Mouse (Mus musculus): ENCODE measurements around the gene Vmp1. TPM values are rescaled to one million over a fixed set of nuclear protein-coding genes. Genes with fewer than 3 reads are reported as not detected.

Gene Vmp1
- polyA plus RNA-seq, 2 experiments from 2014 or later, result 563 to 667 TPM

DNA sequence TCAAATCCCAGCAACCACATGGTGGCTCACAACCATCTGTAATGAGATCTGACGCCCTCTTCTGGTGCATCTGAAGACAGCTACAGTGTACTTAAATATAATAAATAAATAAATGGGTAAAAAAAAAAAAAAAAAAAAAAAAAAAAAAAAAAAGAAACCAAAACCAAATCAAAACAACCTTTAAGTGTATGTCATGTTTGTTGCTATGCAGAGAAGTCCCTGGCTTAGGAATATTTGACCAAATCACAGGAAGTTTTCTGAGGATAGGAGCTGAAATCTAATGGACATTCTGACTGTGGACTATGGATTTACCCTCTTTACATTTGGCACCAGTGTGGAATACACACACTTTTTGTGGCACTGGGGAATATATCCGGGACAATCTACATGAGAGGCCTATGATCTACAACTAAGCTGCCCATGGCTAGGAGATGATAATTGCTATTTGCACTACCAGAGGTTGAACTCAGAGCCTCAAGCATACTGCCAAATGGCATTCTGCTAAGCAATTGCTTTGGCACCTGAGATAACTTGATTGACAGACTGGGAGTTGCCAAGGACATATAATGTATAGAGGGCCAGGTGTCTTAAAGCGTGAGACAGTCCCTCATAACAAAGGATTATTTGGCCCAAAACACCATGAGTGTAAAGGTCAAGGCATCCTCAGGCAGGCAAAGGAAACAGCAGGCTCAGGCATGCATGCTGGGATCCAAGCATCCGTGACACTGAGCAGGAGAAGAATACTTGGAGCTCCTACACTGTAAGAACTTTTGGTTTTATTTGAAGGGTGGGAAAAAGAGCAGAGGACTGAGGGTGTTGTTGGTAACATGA lies 84.0 kb downstream of the Vmp1 start:
- ATAC-seq, result no peak

DNA sequence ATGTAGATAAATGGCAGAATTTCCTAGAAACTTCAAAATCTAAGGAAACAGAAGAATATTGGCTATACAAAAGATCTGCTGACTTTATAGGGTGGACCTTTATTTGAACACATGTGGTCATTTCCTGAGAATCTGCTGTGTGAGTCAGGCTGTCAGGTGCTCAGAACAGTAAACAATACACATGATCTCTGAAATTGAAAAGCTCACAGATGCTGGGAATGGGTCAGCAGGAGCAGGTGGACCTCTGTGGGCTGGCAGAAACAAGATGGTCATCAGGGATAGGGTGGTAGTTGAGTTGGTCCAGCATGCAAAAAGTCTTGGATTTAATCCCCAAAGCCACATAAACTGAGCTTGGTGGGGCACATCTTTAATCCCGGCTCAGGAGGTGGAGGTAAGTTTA lies 85.1 kb downstream of the Vmp1 start:
- no peak for ATAC-seq

DNA sequence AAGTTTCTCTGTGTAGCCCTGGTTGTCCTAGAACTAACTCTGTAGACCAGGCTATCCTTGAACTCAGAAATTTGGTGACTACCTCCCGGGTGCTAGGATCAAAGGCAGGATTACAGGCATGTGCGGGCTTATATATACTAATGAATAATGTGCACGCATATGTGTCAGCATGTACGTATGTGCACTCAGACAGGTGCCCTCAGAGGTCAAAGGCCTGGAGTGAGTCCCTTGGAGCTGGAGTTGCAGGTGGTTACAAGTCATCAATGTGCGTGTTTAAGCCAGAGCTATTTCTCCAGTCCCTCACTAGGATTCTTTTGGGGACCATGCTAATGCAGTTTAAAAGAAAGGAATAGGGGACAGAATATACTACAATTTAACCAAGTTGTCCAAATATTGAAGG lies 85.5 kb downstream of the Vmp1 start:
- no peak for ATAC-seq

DNA sequence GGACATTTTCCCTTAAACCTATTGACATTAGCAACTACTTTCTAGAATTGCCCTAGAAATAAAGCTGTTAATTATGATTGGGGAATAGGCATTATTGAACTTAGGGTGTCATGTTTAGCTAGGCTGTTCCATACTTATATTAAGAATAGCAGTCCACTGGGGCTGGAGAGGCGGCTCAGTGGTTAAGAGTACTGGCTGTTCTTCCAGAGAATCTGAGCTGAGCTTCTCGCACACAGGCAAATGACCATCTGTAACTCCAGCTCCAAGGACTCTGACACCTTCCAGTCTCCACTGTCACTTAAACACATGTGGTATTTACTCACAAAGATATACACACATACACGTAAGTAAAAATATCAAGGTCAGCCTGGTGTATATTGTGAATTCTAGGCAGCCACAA lies 86.7 kb downstream of the Vmp1 start:
- no peak for ATAC-seq

DNA sequence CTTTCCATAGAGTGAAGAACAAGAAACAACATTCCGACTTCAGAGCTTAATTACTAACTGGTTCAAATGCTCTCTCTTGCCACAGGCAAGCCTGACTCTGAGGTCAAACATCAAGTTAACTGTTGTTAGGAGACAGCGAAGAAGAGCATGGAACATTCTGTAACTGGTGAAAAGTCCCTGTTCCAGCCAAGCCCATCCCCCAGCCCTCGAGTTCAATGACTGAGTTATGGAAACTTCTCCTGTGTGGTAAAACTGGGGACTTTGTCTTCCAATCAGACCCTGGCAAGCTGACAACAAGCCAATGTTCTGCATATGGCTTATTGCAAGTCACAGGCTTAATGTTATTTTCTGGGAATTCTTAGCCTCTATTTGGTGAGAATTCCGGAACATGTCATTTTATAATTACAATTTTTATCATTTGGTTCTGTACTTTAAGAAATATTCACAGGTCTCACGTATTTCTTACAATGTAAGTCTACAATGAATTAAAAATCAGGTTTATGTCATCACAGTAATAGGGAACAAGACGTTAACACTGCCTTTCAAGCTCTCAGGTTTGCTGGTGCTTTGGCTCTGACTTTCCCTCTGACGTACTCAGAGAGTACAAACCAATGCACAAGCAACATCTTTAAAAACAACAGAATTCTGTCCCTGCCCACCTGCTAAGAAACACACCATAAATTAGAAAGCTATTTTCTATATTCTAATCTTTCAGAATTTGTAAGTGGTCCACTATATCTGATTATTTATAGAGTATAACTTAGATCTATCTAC lies 87.3 kb downstream of the Vmp1 start:
- ATAC-seq, result peak; percentile 14

DNA sequence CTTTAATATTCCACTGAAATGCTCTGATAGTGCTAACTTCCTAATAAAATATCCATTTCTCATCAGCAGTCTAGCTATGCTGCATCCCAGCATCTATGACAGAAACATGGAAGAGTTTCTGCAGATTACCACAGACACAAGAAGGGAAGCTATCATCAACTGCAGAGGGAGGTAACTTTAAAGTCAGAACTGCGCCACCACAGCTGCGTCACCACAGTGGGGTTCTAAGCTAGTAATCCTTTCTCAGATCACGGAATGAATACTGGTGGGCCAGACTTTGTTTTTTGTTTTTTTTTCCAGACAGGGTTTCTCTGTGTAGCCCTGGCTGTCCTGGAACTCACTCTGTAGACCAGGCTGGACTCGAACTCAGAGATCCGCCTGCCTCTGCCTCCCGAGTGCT lies 88.3 kb downstream of the Vmp1 start:
- peak; percentile 8 for ATAC-seq

DNA sequence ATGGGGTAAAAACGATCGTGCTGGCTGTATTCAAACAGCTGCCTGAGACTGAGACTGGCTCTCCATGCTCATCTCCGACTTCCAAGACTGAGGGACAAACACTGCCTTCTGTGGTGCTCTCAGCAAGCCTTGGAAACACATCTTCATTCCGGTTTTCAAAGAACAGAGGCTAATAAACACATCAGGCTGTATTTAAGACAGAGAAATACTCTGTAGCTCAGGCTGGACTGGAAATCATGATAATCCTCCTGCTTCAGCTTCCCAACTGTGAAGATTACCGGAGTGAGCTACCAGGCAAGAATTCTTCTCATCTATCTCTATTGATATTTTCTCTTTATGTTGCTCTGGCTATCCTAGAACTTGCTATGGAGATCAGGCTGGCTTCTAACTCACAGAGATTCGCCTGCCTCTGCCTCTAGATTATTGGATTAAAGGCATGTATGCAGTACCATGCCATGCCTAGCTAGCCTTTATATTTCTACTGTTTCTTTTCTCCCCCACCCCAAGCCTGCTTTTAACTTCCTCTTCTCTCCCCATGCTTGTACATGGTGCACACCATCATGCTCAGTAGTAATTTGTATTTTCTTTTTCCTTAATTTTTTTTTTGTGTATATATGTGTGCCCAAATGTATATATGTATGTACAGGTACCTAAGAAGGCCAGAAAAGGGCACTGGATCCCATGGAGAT lies 89.3 kb downstream of the Vmp1 start:
- ATAC-seq, result no peak

DNA sequence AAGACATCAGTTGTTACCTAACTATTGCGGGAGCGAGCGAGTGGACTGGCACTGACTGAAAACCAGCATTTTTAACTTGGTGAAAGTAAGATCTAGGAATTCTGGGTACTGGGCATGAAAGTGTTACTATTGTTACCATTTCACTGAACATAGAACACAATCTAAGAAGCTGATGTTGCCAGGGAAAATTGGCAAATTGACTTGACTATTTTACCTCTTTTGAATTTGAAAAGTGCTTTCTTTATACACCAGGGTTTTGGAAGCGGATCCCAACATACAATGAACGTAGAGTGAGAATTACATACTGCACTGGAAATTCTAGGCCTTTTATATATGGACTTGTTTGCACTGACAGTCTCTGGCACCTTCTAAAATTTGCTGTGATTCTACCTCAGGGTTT lies 90.2 kb downstream of the Vmp1 start:
- ATAC-seq, result no peak

DNA sequence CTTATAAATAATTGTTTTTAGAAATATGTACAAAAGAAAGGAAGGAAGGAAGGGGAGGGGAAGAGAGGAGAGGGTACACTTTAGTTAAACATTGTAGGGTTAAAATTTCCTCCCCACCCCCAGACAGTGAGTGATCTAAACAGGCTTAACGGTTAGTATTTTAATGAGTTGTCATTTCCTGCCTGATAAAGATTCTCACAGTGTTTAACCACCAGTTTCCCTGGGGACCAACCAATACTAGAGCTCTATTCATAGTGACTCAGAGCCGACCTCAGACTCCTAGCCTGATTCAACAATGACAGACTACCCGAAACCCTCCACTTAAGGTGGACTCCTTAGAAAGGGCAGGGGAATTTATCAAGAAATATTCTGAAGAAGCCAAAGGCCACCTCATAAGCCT lies 90.6 kb downstream of the Vmp1 start:
- ATAC-seq, result peak; percentile 79

DNA sequence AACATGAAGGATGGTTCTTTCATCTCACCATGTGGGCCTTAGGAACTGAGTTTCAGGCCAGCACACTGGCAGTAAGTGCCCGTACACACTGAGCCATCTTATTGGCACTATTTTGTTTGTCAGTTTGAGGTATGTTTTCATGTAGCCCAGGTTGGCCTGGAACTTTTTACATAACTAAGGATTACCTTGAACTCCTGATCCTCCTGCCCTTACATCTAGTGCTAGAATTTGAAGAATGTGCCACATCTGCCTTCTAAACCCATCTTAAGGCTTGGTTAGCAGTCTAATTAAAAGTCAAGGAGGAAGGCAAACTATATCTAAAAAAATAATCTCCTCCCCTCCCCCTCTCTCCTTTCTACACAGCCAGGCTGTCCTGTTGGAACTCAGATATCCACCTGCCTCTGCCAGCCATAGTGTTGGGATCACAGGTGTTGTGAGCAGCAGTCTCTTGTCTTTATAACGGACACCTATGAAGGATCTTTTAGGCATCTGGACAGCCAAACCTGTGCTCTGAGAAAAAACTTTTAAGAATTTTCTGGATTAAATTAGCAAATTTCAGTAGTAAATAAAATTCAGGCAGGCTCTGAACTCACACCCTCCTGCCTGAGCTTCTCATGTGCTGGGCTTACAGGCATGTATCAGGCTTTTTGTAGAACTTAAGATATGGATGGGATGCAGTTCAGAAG lies 91.6 kb downstream of the Vmp1 start:
- no peak for ATAC-seq

DNA sequence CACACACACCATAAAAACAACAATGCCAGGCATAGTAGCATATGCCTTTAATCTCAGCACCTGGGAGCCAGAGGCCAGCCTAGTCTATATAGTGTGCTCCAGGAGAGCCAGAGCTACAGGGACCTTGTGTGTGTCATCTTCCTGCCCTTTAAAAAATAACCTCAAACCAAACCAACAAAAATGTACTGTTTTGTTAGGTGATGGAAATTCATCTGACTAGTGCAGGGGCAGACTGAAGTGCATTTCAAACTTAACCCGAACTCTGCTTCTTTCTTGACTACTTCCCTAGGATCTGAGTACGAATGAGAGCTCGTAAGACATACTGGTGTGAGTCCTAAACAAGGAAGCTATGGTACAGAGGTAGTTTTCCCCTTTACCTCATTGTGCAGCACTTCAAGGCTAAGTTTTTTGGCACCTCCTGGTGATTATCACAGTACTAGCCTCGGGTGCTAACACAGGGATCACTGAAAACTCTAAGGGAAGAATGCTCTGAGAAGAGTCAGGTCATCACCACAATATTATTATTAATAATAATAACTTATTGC lies 92.3 kb downstream of the Vmp1 start:
- no peak for ATAC-seq

DNA sequence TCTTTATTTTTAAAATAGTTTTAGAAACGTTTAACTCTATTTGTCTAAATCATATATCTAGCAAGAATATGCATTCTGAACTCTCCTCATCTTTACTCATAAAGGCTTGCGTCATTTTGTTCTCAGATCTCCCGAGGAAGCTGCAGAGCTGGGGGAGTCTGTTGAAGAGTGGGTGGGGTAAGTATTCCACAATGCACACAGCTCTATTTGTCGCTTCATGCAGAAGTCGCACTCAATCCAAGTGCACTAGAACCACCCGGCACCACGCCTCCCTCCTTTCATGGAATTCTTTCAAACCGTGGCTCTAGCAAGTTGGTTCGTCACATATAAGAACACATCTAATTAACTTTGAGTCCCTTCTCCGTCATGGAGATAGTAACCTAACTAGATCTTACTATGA lies 93.1 kb downstream of the Vmp1 start:
- ATAC-seq, result no peak

DNA sequence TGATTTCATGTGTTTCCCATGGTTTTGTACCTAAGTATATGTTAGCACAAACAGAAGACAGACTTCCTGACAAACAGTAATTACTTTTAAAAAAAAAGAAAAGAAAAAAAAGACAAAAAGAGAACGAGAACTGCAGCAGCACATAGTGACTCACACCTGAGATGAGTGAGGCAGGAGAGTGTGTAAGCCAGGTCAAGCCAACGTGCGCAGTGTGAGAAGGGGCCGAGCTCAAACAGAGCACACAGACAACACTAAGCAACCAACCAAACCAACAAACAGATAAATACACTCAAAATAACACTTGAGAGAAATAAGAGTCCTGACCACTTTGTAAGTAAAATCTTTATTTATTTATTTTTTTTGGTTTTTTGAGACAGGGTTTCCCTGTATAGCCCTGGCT lies 93.6 kb downstream of the Vmp1 start:
- no peak for ATAC-seq

DNA sequence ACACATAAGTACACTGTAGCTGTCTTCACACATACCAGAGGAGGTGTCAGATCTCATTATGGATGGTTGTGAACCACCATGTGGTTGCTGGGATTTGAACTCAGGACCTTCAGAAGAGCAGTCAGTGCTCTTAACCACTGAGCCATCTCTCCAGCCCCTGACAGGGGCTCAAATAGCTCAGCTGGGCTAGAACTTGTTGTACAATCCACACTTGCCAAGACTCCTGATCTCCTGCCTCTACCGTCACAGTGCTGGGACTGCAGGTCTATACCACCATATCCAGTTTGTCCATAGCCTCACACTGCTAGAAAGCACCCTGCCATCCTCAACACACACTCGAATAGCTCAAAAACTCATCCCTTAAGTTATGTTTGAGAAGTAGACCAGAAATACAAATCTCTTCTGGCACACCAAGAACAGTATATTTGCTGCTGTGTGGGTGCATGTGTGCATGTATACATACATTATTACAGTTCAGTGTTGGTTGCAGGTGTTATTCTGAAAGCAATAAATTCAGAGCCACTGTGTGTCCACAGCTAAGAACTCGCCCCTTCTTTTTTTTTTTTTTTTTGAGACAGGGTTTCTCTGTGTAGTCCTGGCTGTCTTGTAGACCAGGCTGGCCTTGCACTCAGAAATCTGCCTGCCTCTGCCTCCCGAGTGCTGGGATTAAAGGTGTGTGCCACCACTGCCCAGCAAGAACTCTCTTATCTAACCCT lies 94.9 kb downstream of the Vmp1 start:
- ATAC-seq, result no peak

DNA sequence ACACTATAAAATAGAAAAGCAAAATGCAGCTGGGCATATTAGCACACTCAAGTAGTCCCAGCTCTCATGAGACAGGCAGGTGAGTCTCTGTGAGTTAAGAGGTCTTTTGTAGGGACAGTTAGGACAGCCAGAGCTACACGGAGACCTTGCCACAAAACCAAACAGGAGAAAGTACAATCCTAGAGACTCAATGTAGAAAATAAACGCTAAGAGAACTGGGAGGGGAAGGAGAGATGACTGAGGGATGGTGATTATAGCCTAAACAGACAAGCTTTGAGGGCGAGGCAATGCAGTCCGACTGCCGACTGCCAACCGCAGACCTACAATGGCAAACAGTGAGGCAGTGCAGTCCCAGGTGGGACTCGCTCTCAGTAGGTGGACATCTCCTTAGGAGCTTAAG lies 95.8 kb downstream of the Vmp1 start:
- no peak for ATAC-seq

DNA sequence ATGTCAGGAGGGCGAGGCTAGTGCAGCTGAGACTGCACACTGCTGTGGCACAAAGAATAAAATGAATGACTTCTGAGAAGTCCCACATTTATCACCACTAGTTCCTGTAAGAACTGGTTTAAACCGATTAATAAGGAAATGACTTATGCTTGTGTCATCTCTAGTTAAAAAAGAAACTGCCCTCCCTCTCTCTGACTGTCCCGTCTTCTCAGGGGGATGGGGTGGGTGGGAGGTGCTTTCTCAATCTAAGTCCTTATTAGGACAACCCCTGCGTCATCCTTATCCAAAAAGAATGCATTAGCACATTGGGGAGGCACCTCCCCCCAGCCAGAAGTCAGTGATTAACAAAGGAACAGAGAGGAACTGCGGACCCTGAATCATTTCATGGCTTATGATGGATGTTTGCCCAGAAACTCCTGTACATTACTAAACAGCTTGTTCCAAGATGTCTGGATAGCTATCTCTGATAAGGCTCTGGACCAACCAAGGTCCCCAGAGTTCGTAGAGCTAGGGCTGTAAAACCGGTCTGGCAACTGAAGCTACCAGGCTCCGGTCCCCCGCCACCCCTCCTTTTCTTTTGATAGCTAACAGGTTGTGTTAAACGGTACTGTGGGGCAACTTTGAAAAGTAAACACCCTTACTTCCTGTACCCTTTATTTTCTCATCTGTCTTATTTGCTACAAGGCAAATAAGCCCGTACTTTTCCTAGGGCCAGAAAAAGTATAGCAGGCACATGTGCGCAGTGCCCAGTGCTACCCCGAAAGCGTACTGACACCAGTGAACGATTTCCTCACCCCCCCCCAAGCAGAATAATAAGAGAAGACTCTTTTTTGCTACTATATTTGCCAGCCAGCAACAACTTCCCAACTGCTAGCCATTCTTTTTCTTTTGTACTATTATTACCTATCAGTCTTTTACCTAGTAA lies 96.5 kb downstream of the Vmp1 start:
- peak; percentile 65 for ATAC-seq

DNA sequence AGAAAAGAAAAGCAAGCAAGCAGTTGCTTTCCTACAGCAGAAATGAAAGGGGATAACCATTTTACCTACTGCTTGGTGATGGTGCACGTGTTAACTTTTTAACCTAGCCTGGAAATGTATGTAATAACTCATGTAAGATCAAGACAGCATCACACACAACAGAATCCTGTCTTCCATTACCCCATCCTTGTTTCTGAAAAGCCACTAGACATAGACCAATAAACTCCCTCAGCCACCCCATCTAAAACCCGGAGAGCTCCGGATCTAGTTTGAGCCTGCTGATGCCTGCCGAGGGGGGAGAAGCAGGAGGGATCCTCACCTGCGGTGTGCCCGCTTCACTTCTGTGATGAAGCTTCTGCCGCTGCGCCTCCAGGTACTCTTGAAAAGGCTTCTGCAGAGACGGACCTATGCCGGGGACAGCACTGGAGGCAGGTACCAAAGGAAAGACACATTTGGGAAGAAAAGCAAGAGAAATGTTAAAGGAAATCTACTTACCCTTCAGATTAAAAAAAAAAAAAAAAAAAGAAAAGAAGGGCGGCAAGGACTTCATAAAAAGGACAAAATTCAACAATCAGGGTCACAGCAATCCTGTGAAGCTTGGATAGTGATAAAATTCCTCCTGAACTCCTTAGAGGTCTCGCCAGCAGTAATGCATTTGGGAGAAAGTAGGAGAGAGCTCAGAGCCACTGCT lies 97.3 kb downstream of the Vmp1 start:
- ATAC-seq, result peak; percentile 8

DNA sequence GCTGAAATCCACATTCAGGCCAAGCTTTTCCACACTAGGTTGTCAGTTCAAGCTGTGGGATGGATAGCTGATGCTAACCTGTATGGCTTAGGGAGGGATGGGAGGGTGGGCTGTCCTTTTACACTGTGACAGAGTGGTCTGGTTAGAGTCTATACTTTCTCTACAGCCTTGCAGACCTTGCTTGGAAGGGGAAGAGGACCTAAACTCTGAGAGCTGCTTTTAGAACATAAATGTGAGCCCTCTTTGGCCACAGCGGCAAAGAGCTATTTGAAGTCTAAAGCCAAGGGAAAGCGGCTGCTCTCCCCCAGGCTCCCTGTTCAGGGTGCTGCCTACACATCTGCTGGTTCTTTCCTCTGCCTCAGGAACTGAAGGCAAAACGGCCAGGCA lies 98.0 kb downstream of the Vmp1 start:
- no peak for ATAC-seq

DNA sequence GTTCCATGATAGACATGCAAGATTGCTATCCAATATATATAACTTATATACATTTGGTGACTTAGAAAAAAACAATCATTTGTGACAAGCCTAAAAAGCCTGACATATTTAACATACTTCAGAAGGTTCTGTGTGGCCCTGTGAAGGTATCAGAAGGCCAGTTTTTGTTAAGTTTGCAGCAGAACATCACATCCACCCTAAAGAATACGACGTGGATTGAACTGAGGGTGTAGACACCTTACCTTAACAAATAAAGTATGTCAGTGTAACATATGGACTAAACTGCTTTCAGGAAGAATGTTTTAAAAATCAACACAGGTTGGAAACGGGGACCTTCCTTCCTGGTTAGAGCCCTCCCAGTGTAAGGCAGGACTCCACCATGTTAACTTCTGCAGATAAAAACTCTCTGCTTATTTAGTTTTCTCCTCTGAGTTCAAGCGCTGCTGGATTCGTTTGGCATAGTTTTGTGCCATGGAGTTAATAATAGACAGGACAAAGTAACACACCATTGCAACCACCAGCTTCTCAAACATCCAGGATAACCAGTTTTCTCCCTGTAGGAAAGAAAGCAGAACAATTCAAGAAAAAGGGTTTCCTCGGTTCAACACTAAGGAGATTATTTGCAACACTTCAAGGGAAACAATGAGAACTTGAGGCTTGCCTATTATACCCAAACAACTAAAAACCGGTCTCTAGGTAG lies 98.6 kb downstream of the Vmp1 start:
- ATAC-seq, result no peak

Data from activated CD4-positive, CD25-positive, alpha-beta regulatory T cell, adult 4 months (primary cell).